Mouse (Mus musculus): ENCODE measurements around the gene Adra1d. TPM values are rescaled to one million over a fixed set of nuclear protein-coding genes. Genes with fewer than 3 reads are reported as not detected.

The Adra1d gene
- total and polyA plus RNA-seq, 3 experiments: not detected

GRCm38 (mm10) chr2:131529898-131530622, 32.0 kb downstream of the Adra1d start:
- dilution Hi-C loops (cut with MboI; ENCODE audit: extremely low pct_ligation_motif_present, extremely low pct_unique_long_range_greater_than_20kb, low sequenced_read_pairs): no loop called here
- peaks cover 0 to 14% of the 10 kb centered on the region in 2 experiments; a peak in 2 of 4 replicates for H3K4me1 ChIP-seq (ENCODE audit: control insufficient read depth in 1 of 2, insufficient read depth in 2 of 2)

GRCm38 (mm10) chr2:131527061-131527460, 35.0 kb downstream of the Adra1d start:
- Histone ChIP-seq H3K9me3 (replicated peaks; ENCODE audit: low read length) (no peaks in the 10 kb centered on the region), H3K27ac (ENCODE audit: insufficient read depth, low read depth) (no peak overlapping the region), H3K4me3 (replicated peaks in 1 of 3; ENCODE audit: low read depth in 2 of 3, low read length in 2 of 3, poor library complexity in 1 of 3) (no peak overlapping the region), H3K9ac (ENCODE audit: insufficient read depth, low read depth) (no peak overlapping the region), H3K4me2 (ENCODE audit: insufficient read depth, low read depth, poor library complexity, severe bottlenecking) (no peak overlapping the region), H3K27me3 (replicated peaks) (peaks cover 2% of the 10 kb centered on the region), H3K79me2 (replicated peaks; ENCODE audit: control insufficient read depth, extremely low read depth, insufficient read depth, poor library complexity, severe bottlenecking) (no peaks in the 10 kb centered on the region), H3K36me3 (replicated peaks in 1 of 2; ENCODE audit: control insufficient read depth in 1 of 2, insufficient read depth in 1 of 2, low read length in 1 of 2) (no peaks in the 10 kb centered on the region), H3K4me1 (ENCODE audit: control insufficient read depth in 1 of 2, insufficient read depth in 2 of 2) (peaks cover 0 to 18% of the 10 kb centered on the region in 2 experiments; a peak in 2 of 4 replicates)
- dilution Hi-C loops (cut with MboI; ENCODE audit: extremely low pct_ligation_motif_present, extremely low pct_unique_long_range_greater_than_20kb, low sequenced_read_pairs) (no loop called here), in situ Hi-C loops (cut with MboI; ENCODE audit: low pct_ligation_motif_present, low pct_unique_long_range_greater_than_20kb, low sequenced_read_pairs) (loop anchor here (25.0 kb wide), 1 partner anchor 410 kb away; no protein-coding TSS in a partner anchor)
- DNase-seq (ENCODE audit: extremely low read depth): peak; percentile 57
- TF ChIP-seq SMC3 (IDR thresholded peaks at IDR 0.05; ENCODE audit: low read depth, low read length) (peak; percentile 80), JUND (conservative IDR thresholded peaks at IDR 0.05; ENCODE audit: low read depth, low read length) (no peak), CTCF (conservative IDR thresholded peaks at IDR 0.05 in 1 of 2, IDR thresholded peaks at IDR 0.05 in 1 of 2; ENCODE audit: low read depth in 2 of 2, low read length in 2 of 2) (peak; percentile 64 to 83), TCF12 (IDR thresholded peaks at IDR 0.05; ENCODE audit: low read depth, low read length) (0 out of 2 replicates have a peak, but pooled peaks have one; percentile 21), RAD21 (IDR thresholded peaks at IDR 0.05; ENCODE audit: low read depth, low read length) (peak; percentile 91), ZC3H11A (IDR thresholded peaks at IDR 0.05; ENCODE audit: low read depth, low read length) (0 out of 2 replicates have a peak, but pooled peaks have one; percentile 21), IRF4 (IDR thresholded peaks at IDR 0.05; ENCODE audit: low read depth, low read length) (peak; percentile 33; the same call in 1 of the 2 replicates), MYC (IDR thresholded peaks at IDR 0.05; ENCODE audit: low read depth, low read length) (0 out of 2 replicates have a peak, but pooled peaks have one; percentile 19), MAZ (IDR thresholded peaks at IDR 0.05; ENCODE audit: low read depth, low read length) (no peak)

More at GRCm38 (mm10) chr2:131529898-131530622, 32.0 kb downstream of the Adra1d start:
- H3K4me2 ChIP-seq (ENCODE audit: insufficient read depth, low read depth, poor library complexity, severe bottlenecking): peak overlapping the region; percentile 60
- no peaks in the 10 kb centered on the region for H3K79me2 ChIP-seq (replicated peaks; ENCODE audit: control insufficient read depth, extremely low read depth, insufficient read depth, poor library complexity, severe bottlenecking)
- TF ChIP-seq RAD21 (IDR thresholded peaks at IDR 0.05; ENCODE audit: low read depth, low read length) (peak; percentile 62), USF1 (IDR thresholded peaks at IDR 0.05; ENCODE audit: low read depth, low read length) (no peak), CTCF (conservative IDR thresholded peaks at IDR 0.05 in 1 of 2, IDR thresholded peaks at IDR 0.05 in 1 of 2; ENCODE audit: low read depth in 2 of 2, low read length in 2 of 2) (peak; percentile 78 to 89), SMC3 (IDR thresholded peaks at IDR 0.05; ENCODE audit: low read depth, low read length) (peak; percentile 56)
- H3K27ac ChIP-seq (ENCODE audit: insufficient read depth, low read depth): no peak overlapping the region
- H3K4me3 ChIP-seq (replicated peaks in 1 of 3; ENCODE audit: low read depth in 2 of 3, low read length in 2 of 3, poor library complexity in 1 of 3): no peak overlapping the region
- DNase-seq (ENCODE audit: extremely low read depth): peak; percentile 63
- no peak overlapping the region for H3K9ac ChIP-seq (ENCODE audit: insufficient read depth, low read depth)
- in situ Hi-C loops (cut with MboI; ENCODE audit: low pct_ligation_motif_present, low pct_unique_long_range_greater_than_20kb, low sequenced_read_pairs): loop anchor here (25.0 kb wide), 1 partner anchor 407 kb away; no protein-coding TSS in a partner anchor
- no peaks in the 10 kb centered on the region for H3K9me3 ChIP-seq (replicated peaks; ENCODE audit: low read length)
- no peaks in the 10 kb centered on the region for H3K36me3 ChIP-seq (replicated peaks in 1 of 2; ENCODE audit: control insufficient read depth in 1 of 2, insufficient read depth in 1 of 2, low read length in 1 of 2)
- peaks cover 7% of the 10 kb centered on the region for H3K27me3 ChIP-seq (replicated peaks)
